Mouse (Mus musculus): ENCODE measurements around the gene Plekhm3.

DNA sequence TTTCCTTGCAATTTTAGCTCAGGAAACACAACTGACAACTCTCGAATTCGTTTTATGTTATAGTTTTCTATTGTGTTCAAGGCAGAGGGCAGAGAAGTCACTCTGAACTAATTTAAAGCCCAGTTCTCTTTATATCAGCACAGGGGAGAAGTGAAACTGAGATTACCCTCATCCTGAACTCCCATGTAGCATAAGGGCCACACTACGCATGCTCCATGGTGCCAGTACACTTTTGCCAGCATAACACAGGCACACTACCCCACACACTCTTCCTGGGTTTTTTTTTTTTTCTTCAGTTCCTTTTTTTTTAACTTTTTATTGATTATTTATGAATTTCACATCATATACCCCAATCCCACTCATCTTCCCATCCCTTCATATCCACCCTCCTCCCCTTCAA, 28.1 kb downstream of the Plekhm3 start:
- TF ChIP-seq CHD2 (IDR thresholded peaks at IDR 0.05; ENCODE audit: low read depth, low read length) (no peak), HCFC1 (IDR thresholded peaks at IDR 0.05; ENCODE audit: borderline replicate concordance, insufficient read depth, low read length) (no peak)
